Mouse (Mus musculus) small intestine, adult 2 months (tissue): ENCODE measurements around the gene Kcng1. TPM values are rescaled to one million over a fixed set of nuclear protein-coding genes. Genes with fewer than 3 reads are reported as not detected.

Source experiments
- H3K27ac ChIP-seq: fragments of 200-500 bp; 2 replicates; pipeline ENCODE4 v1.5.1; 2012; ENCODE audit warnings: low read depth, low read length, control low read depth, inconsistent platforms; ENCODE audit not compliant: insufficient read depth
- H3K27me3 ChIP-seq: fragments of 200-500 bp; 2 replicates; pipeline ENCODE4 v1.6.1; 2012; ENCODE audit warnings: mild to moderate bottlenecking, moderate library complexity, low read length, inconsistent platforms; ENCODE audit not compliant: control insufficient read depth, insufficient read depth
- H3K36me3 ChIP-seq: fragments of 200-500 bp; 2 replicates; pipeline ENCODE4 v1.6.1; 2012; ENCODE audit warnings: mild to moderate bottlenecking, low read length, control low read depth, inconsistent platforms; ENCODE audit not compliant: control insufficient read depth, insufficient read depth
- H3K4me1 ChIP-seq: fragments of 200-500 bp; 2 replicates; pipeline ENCODE4 v1.6.1; 2012; ENCODE audit warnings: low read length, inconsistent platforms, mixed read lengths; ENCODE audit not compliant: control insufficient read depth, insufficient read depth, insufficient read length
- H3K4me3 ChIP-seq: fragments of 200-500 bp; 2 replicates; pipeline ENCODE4 v1.5.1; 2012; ENCODE audit warnings: low read depth, mild to moderate bottlenecking, control low read depth, inconsistent platforms, low read length, moderate library complexity
- CTCF ChIP-seq: fragments of 200-500 bp; IDR thresholded peaks from 2 replicates; pipeline ENCODE4 v1.5.1; 2012; ENCODE audit warnings: low read depth, mild to moderate bottlenecking, control low read depth, inconsistent platforms, low read length, moderate library complexity, mixed read lengths; ENCODE audit not compliant: insufficient replicate concordance, insufficient read length; ENCODE audit errors: extremely low read depth
- POLR2A ChIP-seq: fragments of 200-500 bp; IDR thresholded peaks from 2 replicates; pipeline ENCODE4 v1.6.1; 2012; ENCODE audit warnings: low read depth, mild to moderate bottlenecking, control low read depth, inconsistent platforms, low read length, moderate library complexity
- WGBS: fragments of 180-500 bp; shearing (Covaris S2); methylation state at CpG from one replicate; pipeline ENCODE4 v1.1.7; 2018; 5-methylcytosine and 5-hydroxymethylcytosine counted together
- polyA plus RNA-seq: library from polyadenylated mRNA; depleted of rRNA; stranded (reverse); fragments of >200 nt; gene quantifications from 2 replicates; pipeline ENCODE4 v1.2.3, GENCODE M21; 2012

Gene Kcng1
- polyA plus RNA-seq, 1 experiment = 1.3 TPM

- H3K27me3 ChIP-seq = no peaks in the 10 kb centered on the region
- TF ChIP-seq CTCF (no peak), POLR2A (no peak)
- H3K36me3 ChIP-seq = no peaks in the 10 kb centered on the region
- no peaks in the 10 kb centered on the region for H3K4me1 ChIP-seq
- no peak overlapping the region for H3K4me3 ChIP-seq
- H3K27ac ChIP-seq = no peak overlapping the region
- 89% methylated on average over 16 of the region's 16 CpGs for WGBS
These were observed 29.5 kb upstream of the Kcng1 start for GRCm38 (mm10) chr2:168311006-168311405.

GRCm38 (mm10) chr2:168308916-168309315, 27.4 kb upstream of the Kcng1 start:
- no peak overlapping the region for H3K4me3 ChIP-seq
- no peaks in the 10 kb centered on the region for H3K4me1 ChIP-seq
- H3K36me3 ChIP-seq = no peaks in the 10 kb centered on the region
- WGBS = 31% methylated on average over 7 of the region's 7 CpGs
- TF ChIP-seq CTCF = no peak
- no peak for TF ChIP-seq POLR2A
- no peak overlapping the region for H3K27ac ChIP-seq
- H3K27me3 ChIP-seq = no peaks in the 10 kb centered on the region

- Histone ChIP-seq H3K4me3 (no peak overlapping the region), H3K27me3 (no peaks in the 10 kb centered on the region), H3K36me3 (no peaks in the 10 kb centered on the region), H3K4me1 (no peaks in the 10 kb centered on the region), H3K27ac (no peak overlapping the region)
- no peak for TF ChIP-seq CTCF
- no peak for TF ChIP-seq POLR2A
- WGBS = 80% methylated on average over 8 of the region's 8 CpGs
These were observed 18.1 kb upstream of the Kcng1 start for GRCm38 (mm10) chr2:168299650-168300049.

GRCm38 (mm10) chr2:168296530-168296929, 15.0 kb upstream of the Kcng1 start:
- Histone ChIP-seq H3K4me1 (no peaks in the 10 kb centered on the region), H3K27me3 (no peaks in the 10 kb centered on the region), H3K27ac (no peak overlapping the region), H3K36me3 (no peaks in the 10 kb centered on the region), H3K4me3 (no peak overlapping the region)
- TF ChIP-seq CTCF (no peak), POLR2A (no peak)
- 82% methylated on average over 10 of the region's 10 CpGs for WGBS

GRCm38 (mm10) chr2:168292521-168292920, 11.0 kb upstream of the Kcng1 start:
- Histone ChIP-seq H3K4me3 (no peak overlapping the region), H3K36me3 (no peaks in the 10 kb centered on the region), H3K27ac (no peak overlapping the region), H3K27me3 (no peaks in the 10 kb centered on the region), H3K4me1 (no peaks in the 10 kb centered on the region)
- 21% methylated on average over 6 of the region's 6 CpGs for WGBS
- TF ChIP-seq CTCF (no peak), POLR2A (no peak)

- Histone ChIP-seq H3K27ac (no peak overlapping the region), H3K4me1 (no peaks in the 10 kb centered on the region), H3K36me3 (no peaks in the 10 kb centered on the region), H3K27me3 (no peaks in the 10 kb centered on the region), H3K4me3 (no peak overlapping the region)
- TF ChIP-seq POLR2A (no peak), CTCF (no peak)
- WGBS = 15% methylated on average over 10 of the region's 10 CpGs
These were observed 10.5 kb upstream of the Kcng1 start for GRCm38 (mm10) chr2:168292041-168292440.

- no peaks in the 10 kb centered on the region for H3K36me3 ChIP-seq
- WGBS = 70% methylated on average over 2 of the region's 2 CpGs
- TF ChIP-seq CTCF = no peak
- no peak for TF ChIP-seq POLR2A
- H3K4me3 ChIP-seq = no peak overlapping the region
- H3K4me1 ChIP-seq = no peaks in the 10 kb centered on the region
- no peak overlapping the region for H3K27ac ChIP-seq
- H3K27me3 ChIP-seq = no peaks in the 10 kb centered on the region
These were observed 8.3 kb upstream of the Kcng1 start for GRCm38 (mm10) chr2:168289851-168290250.

GRCm38 (mm10) chr2:168289016-168289415, 7.5 kb upstream of the Kcng1 start:
- Histone ChIP-seq H3K4me3 (no peak overlapping the region), H3K36me3 (no peaks in the 10 kb centered on the region), H3K27ac (no peak overlapping the region), H3K4me1 (no peaks in the 10 kb centered on the region), H3K27me3 (no peaks in the 10 kb centered on the region)
- TF ChIP-seq POLR2A (no peak), CTCF (no peak)
- 63% methylated on average over 9 of the region's 9 CpGs for WGBS
